Mouse (Mus musculus): ENCODE data around the gene Klhdc2. TPM values are rescaled to one million over a fixed set of nuclear protein-coding genes. Genes with fewer than 3 reads are reported as not detected.

Gene Klhdc2
- total RNA-seq (2018; cell fraction: chromatin; rRNA removed): 10 to 100 TPM in 14 of 26 experiments, 1 to 10 TPM in 12; 1.8 to 33.8 (median 12.7) TPM
- 10 to 100 TPM in 25 of 26 experiments, 1 to 10 TPM in 1; 8.2 to 17.0 (median 14.4) TPM for total RNA-seq (2018; cell fraction: cytosol; rRNA removed)
- total RNA-seq (2018; cell fraction: nucleus; rRNA removed): 10 to 100 TPM in 9 of 26 experiments, 1 to 10 TPM in 17; 3.2 to 25.7 (median 7.8) TPM
- polyA plus RNA-seq (2018): 14.8 to 18.2 TPM (median 15.3 TPM) in 3 replicates

DNA sequence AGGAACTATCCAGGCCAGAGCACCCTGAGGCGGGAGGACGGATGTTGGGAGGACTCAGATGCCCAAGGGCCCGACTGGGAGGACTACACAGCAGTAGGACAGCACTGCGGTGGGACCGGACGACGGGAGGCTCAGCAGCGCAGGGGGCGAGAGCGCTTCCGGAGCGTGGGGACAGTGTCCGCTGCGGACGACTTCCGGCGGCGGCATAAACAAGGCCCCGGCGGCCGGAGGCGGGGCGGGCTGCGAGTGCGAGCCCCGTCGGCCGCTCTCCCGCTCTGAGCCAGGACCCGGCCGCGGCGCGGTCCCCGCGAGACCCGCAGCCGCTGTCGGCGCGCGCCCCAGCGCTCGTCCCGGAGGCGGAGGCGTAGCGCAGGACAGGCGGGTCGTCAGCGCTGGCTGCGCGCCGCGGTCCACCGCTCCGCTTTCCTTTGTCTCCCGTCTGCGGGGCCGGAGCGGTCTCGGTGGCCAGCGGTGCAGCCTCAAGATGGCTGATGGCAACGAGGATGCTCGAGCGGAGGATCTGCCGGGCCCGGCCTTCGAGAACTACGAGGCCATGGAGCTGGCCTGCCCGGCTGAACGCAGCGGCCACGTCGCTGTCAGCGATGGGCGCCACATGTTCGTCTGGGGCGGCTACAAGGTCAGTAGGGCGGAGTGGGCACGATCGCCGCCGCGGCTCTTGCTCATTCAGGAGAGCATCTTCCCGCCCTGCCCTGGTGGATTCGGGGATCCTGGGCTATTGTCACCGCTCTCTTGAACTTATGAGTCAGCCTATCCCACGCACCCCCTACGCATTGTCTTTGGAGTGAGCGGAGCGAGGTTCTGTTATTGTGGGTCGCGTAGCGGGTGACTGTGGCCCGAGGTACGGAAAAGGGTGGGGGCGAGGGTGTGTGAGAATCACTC lies at the start of gene Klhdc2:
Klhdc2 (plus strand) TSS at position 171 of the 900 bp plus-strand sequence.
- no peak within 1 kb of the TSS for H3K27ac ChIP-seq
- H3K36me3 ChIP-seq (ENCODE audit: inconsistent target): 0 out of 2 replicates have a peak, but pooled peaks cover under 1% of the 10 kb centered on the region
- WGBS (ENCODE audit: missing documents): under 1% methylated on average over 96 of the region's 98 CpGs
- peaks cover 25% of the 10 kb centered on the region; the same call in 1 of the 2 replicates for H3K79me2 ChIP-seq (ENCODE audit: inconsistent target)
- peak within 1 kb of the TSS; percentile 71 for H3K4me3 ChIP-seq (ENCODE audit: inconsistent target)

DNA sequence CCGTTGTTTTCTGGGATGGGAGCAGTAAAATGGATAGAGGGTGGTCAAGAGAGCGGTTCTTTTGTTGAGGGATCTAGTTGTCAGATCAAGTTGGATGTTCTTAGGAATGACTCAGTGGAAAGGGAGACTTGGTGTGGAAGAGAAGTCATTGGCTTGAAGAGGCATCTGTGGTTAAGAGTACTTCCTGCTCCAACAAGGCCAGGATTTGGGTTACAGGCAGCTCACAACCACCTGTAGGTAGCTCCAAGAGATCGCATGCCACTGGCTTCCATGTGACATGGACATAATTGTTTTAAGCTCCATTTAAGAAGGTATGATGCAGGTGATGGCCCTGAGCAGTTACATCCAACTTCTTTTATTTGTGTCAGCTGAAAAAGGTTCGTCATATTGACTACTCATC lies 46.7 kb upstream of the Klhdc2 start:
- no peaks in the 10 kb centered on the region for H3K36me3 ChIP-seq (ENCODE audit: inconsistent target)
- WGBS (ENCODE audit: missing documents): 88% methylated on average over 4 of the region's 4 CpGs
- H3K27ac ChIP-seq: no peak overlapping the region
- H3K79me2 ChIP-seq (ENCODE audit: inconsistent target): no peaks in the 10 kb centered on the region
- H3K4me3 ChIP-seq (ENCODE audit: inconsistent target): no peak overlapping the region

DNA sequence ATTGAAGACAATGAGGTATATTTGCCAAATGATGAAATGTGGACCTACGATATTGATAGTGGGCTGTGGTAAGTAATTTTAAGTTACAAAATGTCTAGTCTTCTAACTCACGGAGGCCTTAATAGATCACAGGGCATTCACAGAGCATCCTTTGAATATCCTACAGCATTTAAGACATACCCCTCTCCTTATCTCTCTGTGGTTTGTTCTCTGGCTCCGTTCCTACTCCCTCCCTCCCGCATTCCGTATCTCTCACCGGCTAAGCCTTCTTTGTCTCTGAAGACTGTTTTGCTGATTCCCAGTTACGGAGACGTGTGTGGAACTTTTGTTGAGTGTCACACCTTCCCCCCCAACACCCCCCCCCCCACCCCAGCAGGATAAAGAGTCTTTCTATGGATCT lies 45.7 kb upstream of the Klhdc2 start:
- no peak overlapping the region for H3K4me3 ChIP-seq (ENCODE audit: inconsistent target)
- WGBS (ENCODE audit: missing documents): 94% methylated on average over 7 of the region's 8 CpGs
- no peaks in the 10 kb centered on the region for H3K36me3 ChIP-seq (ENCODE audit: inconsistent target)
- H3K79me2 ChIP-seq (ENCODE audit: inconsistent target): no peaks in the 10 kb centered on the region
- H3K27ac ChIP-seq: no peak overlapping the region

DNA sequence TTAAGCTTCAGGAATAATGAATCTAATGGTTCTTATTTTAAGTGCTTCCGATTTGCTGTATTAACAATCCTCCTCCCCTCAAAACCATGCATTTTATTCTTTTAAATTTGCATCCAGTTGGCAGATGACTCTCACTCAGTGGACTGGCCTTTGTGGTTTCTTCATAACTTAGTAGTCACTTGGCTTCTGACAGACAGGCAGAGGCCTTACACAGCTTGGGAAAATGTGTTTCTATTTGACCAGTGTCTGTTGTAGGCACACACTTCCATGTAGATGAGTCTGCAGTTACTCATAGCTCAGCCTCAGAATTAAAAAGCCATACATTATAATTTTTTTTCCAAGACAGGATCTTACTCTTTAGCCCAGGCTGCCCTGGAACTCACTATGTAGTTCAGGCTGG lies 42.7 kb upstream of the Klhdc2 start:
- Histone ChIP-seq H3K27ac (no peak overlapping the region), H3K36me3 (ENCODE audit: inconsistent target) (no peaks in the 10 kb centered on the region), H3K79me2 (ENCODE audit: inconsistent target) (no peaks in the 10 kb centered on the region), H3K4me3 (ENCODE audit: inconsistent target) (no peak overlapping the region)
- WGBS (ENCODE audit: missing documents): 100% methylated on average over 1 of the region's 1 CpGs

DNA sequence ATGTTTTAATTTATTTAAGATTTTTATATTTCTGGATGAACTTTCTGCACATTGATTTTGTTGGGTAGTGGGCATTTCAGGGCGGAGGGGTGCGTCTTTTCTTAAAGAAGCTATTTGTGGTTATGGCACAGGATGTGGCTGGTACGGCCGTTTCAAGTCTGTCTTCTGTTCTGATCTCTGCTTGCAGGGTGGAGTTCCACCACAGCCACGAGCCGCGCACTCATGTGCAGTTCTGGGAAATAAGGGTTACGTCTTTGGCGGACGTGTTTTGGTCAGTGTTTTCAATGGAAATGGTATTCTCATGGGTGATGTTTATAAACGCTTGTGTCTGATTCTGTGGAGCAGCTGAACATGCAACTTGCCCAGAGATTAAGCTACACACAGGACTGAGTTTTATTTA lies 38.6 kb upstream of the Klhdc2 start:
- Histone ChIP-seq H3K36me3 (ENCODE audit: inconsistent target) (no peaks in the 10 kb centered on the region), H3K27ac (no peak overlapping the region)
- WGBS (ENCODE audit: missing documents): 35% methylated on average over 11 of the region's 11 CpGs

DNA sequence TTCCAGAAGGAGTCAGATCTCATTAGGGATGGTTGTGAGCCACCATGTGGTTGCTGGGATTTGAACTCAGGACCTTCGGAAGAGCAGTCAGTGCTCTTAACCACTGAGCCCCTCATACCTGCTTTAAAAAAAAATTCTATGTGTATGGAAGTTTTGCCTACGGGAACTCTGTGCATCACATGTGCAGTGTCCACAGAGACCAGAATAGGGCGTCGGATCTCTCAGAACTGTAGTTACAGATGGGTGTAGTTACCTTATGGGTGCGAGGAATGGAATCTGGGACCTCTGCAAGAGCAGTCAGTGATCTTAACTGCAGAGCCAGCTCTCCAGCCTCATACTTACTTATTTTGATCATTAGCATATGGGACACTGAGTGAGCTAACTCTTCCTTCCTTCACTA lies 34.2 kb upstream of the Klhdc2 start:
- Histone ChIP-seq H3K36me3 (ENCODE audit: inconsistent target) (no peaks in the 10 kb centered on the region), H3K4me3 (ENCODE audit: inconsistent target) (no peak overlapping the region), H3K79me2 (ENCODE audit: inconsistent target) (no peaks in the 10 kb centered on the region), H3K27ac (no peak overlapping the region)
- WGBS (ENCODE audit: missing documents): 95% methylated on average over 5 of the region's 5 CpGs

More for the DNA sequence above, 38.6 kb upstream of the Klhdc2 start:
- H3K79me2 ChIP-seq (ENCODE audit: inconsistent target): no peaks in the 10 kb centered on the region
- no peak overlapping the region for H3K4me3 ChIP-seq (ENCODE audit: inconsistent target)

DNA sequence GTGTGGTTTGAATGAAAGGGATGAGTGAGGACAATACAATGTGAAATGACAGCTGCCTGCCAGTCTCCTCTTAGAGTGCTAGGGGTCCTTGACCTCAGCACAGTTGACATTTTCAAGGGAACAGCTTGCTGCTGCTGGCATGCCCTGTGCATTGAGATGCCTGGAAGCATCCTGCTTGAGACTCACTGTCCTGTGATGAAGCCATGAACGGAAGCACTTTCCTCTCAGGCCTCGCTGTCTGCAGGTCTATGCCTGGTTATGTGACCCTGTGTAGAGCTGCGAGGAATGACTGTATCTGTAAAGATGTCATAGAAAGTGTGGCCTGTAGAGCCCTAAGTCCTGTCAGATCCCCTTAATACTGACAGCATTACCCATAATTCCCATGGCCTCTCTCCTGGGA lies 31.4 kb upstream of the Klhdc2 start:
- H3K36me3 ChIP-seq (ENCODE audit: inconsistent target): no peaks in the 10 kb centered on the region
- H3K27ac ChIP-seq: no peak overlapping the region
- WGBS (ENCODE audit: missing documents): 97% methylated on average over 3 of the region's 3 CpGs
- H3K79me2 ChIP-seq (ENCODE audit: inconsistent target): no peaks in the 10 kb centered on the region
- H3K4me3 ChIP-seq (ENCODE audit: inconsistent target): no peak overlapping the region

DNA sequence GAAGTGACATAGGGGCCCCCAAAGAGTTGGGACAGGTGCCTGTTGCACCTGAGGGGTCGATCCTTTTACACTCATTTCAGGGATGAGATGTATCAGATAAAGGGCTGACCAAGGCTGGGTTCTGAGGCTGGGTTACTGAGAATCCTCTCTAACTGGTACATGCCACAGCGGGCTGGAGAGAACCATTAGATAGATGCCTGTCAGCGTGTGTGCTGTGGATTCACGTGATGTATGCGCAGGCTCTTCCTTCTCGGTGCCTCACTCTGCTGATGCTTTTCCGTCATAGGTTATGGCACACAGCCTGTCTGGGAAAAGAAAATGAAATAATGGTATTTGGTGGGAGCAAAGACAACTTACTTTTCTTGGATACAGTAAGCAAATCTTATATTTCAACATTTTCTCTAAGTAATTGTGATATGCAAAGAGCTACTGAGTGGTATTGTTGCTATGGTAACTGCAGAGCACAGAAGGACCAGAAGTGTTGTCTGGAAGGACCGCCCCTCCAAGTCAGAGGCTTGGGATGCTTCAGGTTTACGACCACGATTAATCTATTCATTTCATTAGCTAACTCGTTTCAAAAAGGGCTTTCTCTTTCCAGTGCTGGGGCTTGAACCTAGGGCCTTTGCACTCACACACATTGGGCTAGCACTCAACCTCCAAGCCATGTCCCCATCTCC lies 28.4 kb upstream of the Klhdc2 start:
- Histone ChIP-seq H3K79me2 (ENCODE audit: inconsistent target) (no peaks in the 10 kb centered on the region), H3K36me3 (ENCODE audit: inconsistent target) (no peaks in the 10 kb centered on the region), H3K27ac (no peak overlapping the region), H3K4me3 (ENCODE audit: inconsistent target) (no peak overlapping the region)
- WGBS (ENCODE audit: missing documents): 93% methylated on average over 11 of the region's 11 CpGs

DNA sequence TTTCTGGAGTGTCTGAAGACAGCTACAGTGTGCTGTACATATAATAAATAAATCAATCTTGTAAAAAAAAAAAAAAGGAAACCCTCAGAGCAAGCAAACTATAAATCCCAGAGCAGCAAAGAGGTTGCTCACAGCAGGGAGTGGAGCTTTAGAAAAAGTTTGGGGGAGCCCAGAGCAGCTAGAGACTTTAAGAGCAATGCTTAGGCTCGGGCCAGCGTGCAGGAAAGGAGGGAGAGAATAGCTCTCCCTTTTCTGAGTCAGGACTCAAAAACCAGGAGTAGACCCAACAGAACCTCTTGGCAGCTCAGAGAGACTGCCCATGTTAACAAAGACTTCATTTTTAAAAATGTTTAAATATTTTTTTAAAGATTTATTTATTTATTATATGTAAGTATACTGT lies 27.5 kb upstream of the Klhdc2 start:
- 100% methylated on average over 2 of the region's 2 CpGs for WGBS (ENCODE audit: missing documents)
- H3K36me3 ChIP-seq (ENCODE audit: inconsistent target): no peaks in the 10 kb centered on the region
- no peaks in the 10 kb centered on the region for H3K79me2 ChIP-seq (ENCODE audit: inconsistent target)

DNA sequence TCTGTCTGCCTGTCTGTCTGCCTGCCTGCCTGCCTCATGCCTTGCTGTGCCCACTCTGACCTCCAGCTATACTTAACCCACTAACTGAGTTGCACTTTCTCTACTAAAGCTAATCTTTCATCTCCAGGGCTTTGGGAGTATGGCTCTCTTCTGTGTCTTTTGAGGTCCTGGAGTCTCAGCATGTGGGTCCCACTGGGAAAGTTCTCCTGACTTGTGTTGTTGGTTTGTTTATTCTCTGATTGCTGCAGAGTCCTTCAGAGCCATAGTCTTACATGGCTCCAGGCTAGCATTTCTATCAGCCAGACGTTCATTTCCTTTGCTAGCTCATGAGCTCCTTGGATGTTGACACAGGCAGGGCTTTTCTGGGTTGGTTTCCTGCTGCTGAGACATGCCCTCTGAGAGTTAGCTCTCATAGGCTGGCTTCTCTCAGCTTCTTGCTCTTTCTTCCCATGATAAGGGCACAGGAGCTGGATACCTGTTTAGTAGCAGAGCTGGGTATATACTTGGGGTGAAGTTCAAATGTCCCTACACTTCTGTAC lies 16.5 kb upstream of the Klhdc2 start:
- Histone ChIP-seq H3K4me3 (ENCODE audit: inconsistent target) (no peak overlapping the region), H3K27ac (no peak overlapping the region), H3K79me2 (ENCODE audit: inconsistent target) (no peaks in the 10 kb centered on the region), H3K36me3 (ENCODE audit: inconsistent target) (no peaks in the 10 kb centered on the region)
- 27% methylated on average over 1 of the region's 1 CpGs for WGBS (ENCODE audit: missing documents)

More for the DNA sequence above, 27.5 kb upstream of the Klhdc2 start:
- Histone ChIP-seq H3K4me3 (ENCODE audit: inconsistent target) (no peak overlapping the region), H3K27ac (no peak overlapping the region)

DNA sequence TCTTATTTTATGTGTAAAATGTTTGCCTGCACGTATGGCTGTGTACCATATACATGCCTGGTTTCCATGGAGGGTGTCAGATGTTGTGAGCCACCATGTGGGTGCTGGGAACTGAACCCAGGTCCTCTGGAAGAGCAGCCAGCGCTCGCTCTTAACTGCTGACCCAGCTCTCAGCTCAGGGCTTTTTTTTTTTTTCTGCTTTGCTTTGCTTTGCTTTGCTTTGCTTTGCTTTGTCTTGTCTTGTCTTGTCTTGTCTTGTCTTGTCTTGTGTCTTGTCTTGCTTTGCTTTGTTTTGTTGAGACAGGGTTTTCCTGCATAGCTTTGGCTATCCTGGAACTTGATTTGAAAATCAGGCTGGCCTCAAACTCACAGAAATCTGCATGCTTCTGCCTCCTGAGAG lies 15.6 kb upstream of the Klhdc2 start:
- no peak overlapping the region for H3K4me3 ChIP-seq (ENCODE audit: inconsistent target)
- H3K36me3 ChIP-seq (ENCODE audit: inconsistent target): no peaks in the 10 kb centered on the region
- H3K27ac ChIP-seq: no peak overlapping the region
- WGBS (ENCODE audit: missing documents): 89% methylated on average over 3 of the region's 3 CpGs
- H3K79me2 ChIP-seq (ENCODE audit: inconsistent target): no peaks in the 10 kb centered on the region

DNA sequence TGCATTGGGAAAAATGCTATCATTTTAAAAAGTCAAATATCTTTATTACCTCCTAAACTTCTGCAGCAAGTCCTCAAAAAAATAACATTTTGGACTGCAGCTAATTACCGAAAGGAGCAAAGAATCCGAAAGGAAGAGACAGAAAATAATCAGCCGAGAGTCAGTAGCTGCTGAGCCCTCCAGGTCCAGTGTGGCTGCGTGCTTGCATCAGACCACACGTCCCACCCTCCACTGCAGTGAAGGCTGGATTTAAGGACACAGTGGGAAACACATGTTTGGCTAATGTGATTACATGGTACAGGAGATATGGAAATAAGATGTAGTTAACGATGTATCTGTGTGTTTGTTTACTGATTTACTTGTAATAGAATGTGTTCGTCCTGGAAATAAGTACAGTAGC lies 13.3 kb upstream of the Klhdc2 start:
- H3K36me3 ChIP-seq (ENCODE audit: inconsistent target): no peaks in the 10 kb centered on the region
- 98% methylated on average over 7 of the region's 7 CpGs for WGBS (ENCODE audit: missing documents)
- H3K27ac ChIP-seq: no peak overlapping the region
- H3K4me3 ChIP-seq (ENCODE audit: inconsistent target): no peak overlapping the region
- H3K79me2 ChIP-seq (ENCODE audit: inconsistent target): no peaks in the 10 kb centered on the region

DNA sequence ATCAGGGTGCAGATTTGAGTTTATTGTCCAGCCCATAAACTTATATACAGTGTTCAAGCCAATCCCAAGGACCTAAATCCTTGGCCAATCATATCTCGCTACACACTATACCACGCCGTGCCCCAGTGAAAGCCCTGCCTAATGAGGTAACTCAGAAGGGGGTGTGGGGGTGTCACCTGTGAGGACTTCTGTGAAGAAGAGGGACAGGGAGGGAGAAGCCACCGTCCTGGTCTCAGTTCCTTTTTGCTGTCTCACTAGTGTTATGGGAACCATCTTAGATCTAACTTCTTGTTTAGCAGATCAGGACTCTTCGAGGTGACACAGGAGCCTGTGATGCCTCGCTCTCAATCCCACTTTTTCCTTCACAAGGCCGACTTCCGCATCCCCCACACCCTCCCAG lies 8.9 kb upstream of the Klhdc2 start:
- 67% methylated on average over 8 of the region's 8 CpGs for WGBS (ENCODE audit: missing documents)
- Histone ChIP-seq H3K36me3 (ENCODE audit: inconsistent target) (no peaks in the 10 kb centered on the region), H3K79me2 (ENCODE audit: inconsistent target) (no peaks in the 10 kb centered on the region), H3K4me3 (ENCODE audit: inconsistent target) (no peak overlapping the region), H3K27ac (no peak overlapping the region)

DNA sequence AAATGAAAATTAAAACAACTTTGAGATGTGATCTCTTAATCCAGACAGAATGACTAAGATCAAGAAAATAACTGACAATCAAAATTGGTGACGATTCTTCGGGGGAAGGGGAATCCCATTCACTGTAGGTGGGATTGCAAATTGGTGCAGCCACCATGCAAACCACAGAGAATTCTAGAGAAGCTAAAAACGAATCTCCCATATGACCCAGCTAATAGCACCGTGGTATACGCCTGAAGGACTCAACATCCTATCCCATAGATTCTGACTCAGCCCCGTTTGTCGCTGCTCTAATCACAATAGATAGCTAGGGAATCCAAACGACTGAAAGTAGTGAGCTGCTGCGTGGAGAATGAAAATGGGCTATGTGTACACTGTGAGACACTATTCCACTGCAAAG lies 7.8 kb upstream of the Klhdc2 start:
- no peaks in the 10 kb centered on the region for H3K36me3 ChIP-seq (ENCODE audit: inconsistent target)
- H3K27ac ChIP-seq: no peak overlapping the region
- no peaks in the 10 kb centered on the region for H3K79me2 ChIP-seq (ENCODE audit: inconsistent target)
- H3K4me3 ChIP-seq (ENCODE audit: inconsistent target): no peak overlapping the region
- 84% methylated on average over 9 of the region's 9 CpGs for WGBS (ENCODE audit: missing documents)

Data from macrophage (primary cell).